Mouse (Mus musculus) liver, embryonic 11.5 days (tissue): ENCODE measurements around the gene Trpc4. TPM values are rescaled to one million over a fixed set of nuclear protein-coding genes. Genes with fewer than 3 reads are reported as not detected.

ENCODE experiments used
- ATAC-seq: fragments of 200-750 bp; cut with Nextera tagmentation; replicated peaks from 2 replicates; pipeline ENCODE4 v1.8.0; 2017; ENCODE audit warnings: moderate number of reproducible peaks, mild to moderate bottlenecking, moderate TSS enrichment, moderate library complexity; ENCODE audit not compliant: low FRiP score
- DNase-seq: peaks from one replicate; pipeline ENCODE4 v3.0.0-alpha.2; 2017; ENCODE audit warnings: low spot score
- H3K27ac ChIP-seq: fragments of 300-500 bp; sonication (generic); 2 replicates; pipeline ENCODE4 v1.5.1; 2014; ENCODE audit warnings: mild to moderate bottlenecking, low read depth, low read length, control low read depth
- H3K27me3 ChIP-seq: fragments of 300-500 bp; sonication (generic); replicated peaks from 2 replicates; pipeline ENCODE4 v1.6.1; 2014; ENCODE audit warnings: low read length, mixed read lengths; ENCODE audit not compliant: control insufficient read depth, insufficient read depth
- H3K36me3 ChIP-seq: fragments of 300-500 bp; sonication (generic); 2 replicates; pipeline ENCODE4 v1.6.1; 2014; ENCODE audit warnings: mild to moderate bottlenecking, low read length, moderate library complexity, mixed read lengths; ENCODE audit not compliant: control insufficient read depth, insufficient read depth
- H3K4me1 ChIP-seq: fragments of 300-500 bp; sonication (generic); replicated peaks from 2 replicates; pipeline ENCODE4 v1.6.1; 2014; ENCODE audit warnings: low read length, mixed read lengths; ENCODE audit not compliant: control insufficient read depth, insufficient read depth
- H3K4me2 ChIP-seq: fragments of 300-500 bp; sonication (generic); 2 replicates; pipeline ENCODE4 v1.6.1; 2014; ENCODE audit warnings: mild to moderate bottlenecking, control low read depth, moderate library complexity
- H3K4me3 ChIP-seq: fragments of 300-500 bp; sonication (generic); 2 replicates; pipeline ENCODE4 v1.5.1; 2014; ENCODE audit warnings: low read depth, low read length, control low read depth
- H3K9ac ChIP-seq: fragments of 300-500 bp; sonication (generic); 2 replicates; pipeline ENCODE4 v1.6.1; 2014; ENCODE audit warnings: low read depth, low read length, control low read depth
- H3K9me3 ChIP-seq: fragments of 300-500 bp; sonication (generic); 2 replicates; pipeline ENCODE4 v1.6.1; 2016; ENCODE audit warnings: low read length, inconsistent platforms, mixed read lengths; ENCODE audit not compliant: control insufficient read depth
- WGBS: fragments of 180-500 bp; shearing (Covaris S2); extraction: QIAGEN DNeasy Blood & Tissue Kit; methylation state at CpG from one replicate; pipeline ENCODE4 v1.1.7; 2014; 5-methylcytosine and 5-hydroxymethylcytosine counted together
- polyA plus RNA-seq: library from polyadenylated mRNA; unstranded; fragments of >200 nt; fragmentation: Nextera tagmentation; extraction: Ambion mirVana; gene quantifications from 2 replicates; pipeline ENCODE4 v1.2.1, GENCODE M21; 2014

Trpc4 gene
- polyA plus RNA-seq, 1 experiment from 2014 or later: 0.21 TPM

DNA sequence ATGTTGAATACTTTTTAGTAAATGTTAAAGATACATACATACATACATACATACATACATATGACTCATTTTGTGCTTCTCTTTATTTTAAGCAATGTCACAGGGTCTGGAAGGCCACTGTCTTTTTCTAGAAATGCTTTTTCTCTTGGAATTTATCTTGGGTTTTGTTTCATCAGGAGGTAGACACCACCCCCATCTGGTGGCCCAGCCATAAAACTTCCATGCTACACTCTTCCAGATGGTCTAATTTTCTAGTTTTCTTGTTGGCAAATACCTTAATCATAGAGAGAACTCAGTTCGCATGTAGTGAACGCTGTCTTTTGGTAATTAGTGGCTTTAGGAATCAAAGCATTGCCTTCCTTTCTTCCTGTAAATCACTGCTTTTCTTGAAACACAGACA, 158.2 kb downstream of the Trpc4 start:
- Histone ChIP-seq H3K4me3 (no peak overlapping the region), H3K27ac (no peak overlapping the region), H3K4me1 (no peaks in the 10 kb centered on the region), H3K9me3 (no peaks in the 10 kb centered on the region), H3K4me2 (no peak overlapping the region), H3K9ac (no peak overlapping the region), H3K27me3 (no peaks in the 10 kb centered on the region), H3K36me3 (no peaks in the 10 kb centered on the region)
- ATAC-seq (no peak), DNase-seq (no peak)
- WGBS: 86% methylated on average over 2 of the region's 2 CpGs

DNA sequence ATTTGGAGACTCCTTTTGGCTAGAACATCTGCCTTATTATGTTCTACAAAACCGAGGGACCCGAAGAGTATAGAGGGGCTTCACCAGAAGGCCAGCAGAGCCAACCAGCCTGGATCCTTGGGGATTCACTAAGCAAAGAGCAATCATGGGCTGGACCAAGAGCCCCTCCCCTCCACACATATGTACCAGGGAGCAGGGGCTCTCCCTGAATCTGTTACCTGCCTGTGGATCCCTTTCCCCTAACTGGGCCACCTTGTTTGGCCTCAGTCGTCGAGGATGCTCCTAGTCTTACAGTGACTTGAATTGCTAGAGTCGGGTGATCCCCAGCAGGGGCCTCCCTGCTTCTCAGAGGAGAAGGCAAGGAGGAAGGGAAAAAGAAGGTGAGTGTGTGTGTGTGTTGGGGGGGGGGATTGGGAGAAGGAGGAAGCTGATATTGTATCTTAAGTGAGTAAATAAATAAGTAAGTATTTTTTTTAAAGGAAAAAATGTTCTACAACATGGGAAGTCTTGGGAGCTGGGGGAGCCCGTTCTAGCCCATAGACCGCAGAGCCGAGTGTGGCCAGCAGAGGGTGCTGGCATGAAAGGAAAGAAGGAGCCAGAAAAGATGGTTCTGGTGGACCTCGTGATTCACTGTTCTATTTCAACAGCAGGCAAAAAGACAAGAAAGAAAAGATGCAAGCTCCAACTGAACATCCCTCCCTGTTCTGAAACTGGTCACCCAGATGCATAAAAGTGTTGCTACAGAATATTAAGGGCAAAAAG, 197.2 kb downstream of the Trpc4 start:
- H3K36me3 ChIP-seq: no peaks in the 10 kb centered on the region
- no peak overlapping the region for H3K4me2 ChIP-seq
- H3K4me1 ChIP-seq: no peaks in the 10 kb centered on the region
- no peak overlapping the region for H3K4me3 ChIP-seq
- no peak overlapping the region for H3K9ac ChIP-seq
- ATAC-seq: no peak
- no peak overlapping the region for H3K27ac ChIP-seq
- DNase-seq: no peak
- H3K27me3 ChIP-seq: no peaks in the 10 kb centered on the region
- H3K9me3 ChIP-seq: no peaks in the 10 kb centered on the region
- WGBS: 24% methylated on average over 9 of the region's 9 CpGs

DNA sequence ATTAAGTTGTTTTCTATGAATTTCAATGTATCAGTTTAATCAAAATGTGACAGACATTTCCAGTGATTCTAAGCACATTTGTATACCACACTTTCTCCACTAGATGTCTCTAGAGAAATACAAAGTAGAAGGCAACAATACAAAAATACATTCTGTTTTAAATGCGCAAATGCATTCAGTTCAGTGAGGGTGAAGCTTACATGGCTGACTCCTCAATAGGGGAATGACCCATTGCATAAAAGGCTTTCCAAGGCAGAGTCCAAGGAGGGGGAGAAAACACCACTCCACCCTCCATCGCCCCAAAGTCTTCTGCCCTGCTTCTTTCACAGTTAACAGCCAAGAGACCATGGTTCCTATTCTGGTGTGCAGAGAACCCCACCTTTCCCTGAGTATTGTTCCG, 201.7 kb downstream of the Trpc4 start:
- ATAC-seq: no peak
- Histone ChIP-seq H3K4me2 (no peak overlapping the region), H3K9ac (no peak overlapping the region), H3K36me3 (no peaks in the 10 kb centered on the region), H3K4me3 (no peak overlapping the region), H3K9me3 (no peaks in the 10 kb centered on the region), H3K27me3 (no peaks in the 10 kb centered on the region), H3K4me1 (no peaks in the 10 kb centered on the region), H3K27ac (no peak overlapping the region)
- no peak for DNase-seq
- WGBS: 66% methylated on average over 3 of the region's 3 CpGs

GRCm38 (mm10) chr3:54358463-54359189, 202.8 kb downstream of the Trpc4 start:
- peak overlapping the region; percentile 23 for H3K4me2 ChIP-seq
- no peaks in the 10 kb centered on the region for H3K36me3 ChIP-seq
- no peaks in the 10 kb centered on the region for H3K27me3 ChIP-seq
- H3K4me1 ChIP-seq: no peaks in the 10 kb centered on the region
- no peaks in the 10 kb centered on the region for H3K9me3 ChIP-seq
- no peak overlapping the region for H3K4me3 ChIP-seq
- 36% methylated on average over 15 of the region's 15 CpGs for WGBS
- peak; percentile 66 for ATAC-seq
- H3K9ac ChIP-seq: no peak overlapping the region
- no peak for DNase-seq
- H3K27ac ChIP-seq: peak overlapping the region; percentile 7; the same call in 1 of the 2 replicates

- H3K27ac ChIP-seq: no peak within 1 kb of the TSS
- no peak for ATAC-seq
- DNase-seq: no peak
- H3K9me3 ChIP-seq: no peaks in the 10 kb centered on the region
- no peaks in the 10 kb centered on the region for H3K4me1 ChIP-seq
- 30% methylated on average over 6 of the region's 6 CpGs for whole genome bisulfite sequencing
- no peak within 1 kb of the TSS for H3K9ac ChIP-seq
- H3K27me3 ChIP-seq: no peaks in the 10 kb centered on the region
- H3K36me3 ChIP-seq: no peaks in the 10 kb centered on the region
- peak within 1 kb of the TSS; percentile 9; the same call in 1 of the 2 replicates for H3K4me2 ChIP-seq
- H3K4me3 ChIP-seq: no peak within 1 kb of the TSS
Measured at GRCm38 (mm10) chr3:54360897-54361296, 205.1 kb downstream of the Trpc4 start, which contains the start of gene Postn. Postn (plus strand) TSS chr3:54361109.

DNA sequence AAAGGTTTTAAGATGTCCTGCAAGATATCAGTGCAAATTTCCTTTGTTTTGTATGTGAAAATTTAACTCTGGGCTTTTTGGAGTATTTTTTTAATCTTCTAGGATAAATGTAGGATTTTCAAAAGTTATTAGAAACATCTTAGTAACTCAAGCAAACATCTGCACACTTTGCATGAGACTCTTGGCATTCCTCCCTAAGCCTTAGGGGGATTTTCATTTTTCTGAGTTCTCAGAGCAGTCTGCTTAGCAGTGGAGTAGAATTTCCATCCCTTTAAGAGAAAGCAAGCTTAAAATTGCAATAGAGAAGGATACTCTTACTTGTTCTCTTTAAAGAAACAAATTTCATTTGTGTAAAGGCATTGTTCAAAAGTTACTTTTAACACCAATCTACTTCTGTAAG, 205.8 kb downstream of the Trpc4 start:
- DNase-seq (no peak), ATAC-seq (no peak)
- no peaks in the 10 kb centered on the region for H3K27me3 ChIP-seq
- H3K4me2 ChIP-seq: no peak overlapping the region
- H3K36me3 ChIP-seq: no peaks in the 10 kb centered on the region
- no peak overlapping the region for H3K9ac ChIP-seq
- H3K4me3 ChIP-seq: no peak overlapping the region
- no peak overlapping the region for H3K27ac ChIP-seq
- no peaks in the 10 kb centered on the region for H3K9me3 ChIP-seq
- H3K4me1 ChIP-seq: no peaks in the 10 kb centered on the region

Other genes with a start within 250 kb of the Trpc4 start
- 44.6 and 47.2 TPM in 2 replicates for gene Postn, start 205.1 kb downstream of the Trpc4 start, polyA plus RNA-seq